Mouse (Mus musculus): ENCODE measurements around the gene Ust.

- no peak for TF ChIP-seq CTCF (IDR thresholded peaks at IDR 0.05; ENCODE audit: low read depth, low read length)
- no peak for TF ChIP-seq GATA1 (IDR thresholded peaks at IDR 0.05; ENCODE audit: borderline replicate concordance, low read length)
- no peak for TF ChIP-seq TAL1 (conservative IDR thresholded peaks at IDR 0.05; ENCODE audit: low read depth, low read length)
Measured at GRCm38 (mm10) chr10:8353534-8353933, 165.1 kb downstream of the Ust start.

Data from G1E (cell line).